Mouse (Mus musculus): ENCODE results near the gene Olfr606.

DNA sequence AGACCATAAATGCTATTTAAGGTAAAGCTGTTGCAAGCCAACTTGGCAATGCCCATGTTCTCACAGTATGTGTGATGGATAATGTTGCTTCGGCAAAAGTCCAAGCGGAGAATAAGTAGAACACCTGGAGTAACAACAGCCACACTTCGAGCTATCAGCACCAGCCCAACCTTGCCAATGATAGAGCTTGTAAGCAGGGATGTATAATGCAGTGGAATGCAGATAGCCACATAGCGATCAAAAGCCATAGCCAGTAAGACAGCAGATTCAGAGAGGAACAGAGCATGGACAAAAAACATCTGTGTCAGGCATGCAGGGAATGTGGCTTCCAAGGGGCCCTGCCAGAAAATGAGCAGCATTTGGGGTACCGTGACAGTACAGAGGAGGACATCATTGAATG, 11.7 kb downstream of the Olfr606 start:
- no peak for TF ChIP-seq CTCF (IDR thresholded peaks at IDR 0.05; ENCODE audit: control insufficient read depth, insufficient read depth, low read length)
- no peak for TF ChIP-seq POLR2A (IDR thresholded peaks at IDR 0.05; ENCODE audit: borderline replicate concordance, control insufficient read depth, low read depth, low read length)

Data from bone marrow, adult 2 months (tissue).